29 mouse cellular contexts compared by ENCODE assay signal in the genomic region with DNA sequence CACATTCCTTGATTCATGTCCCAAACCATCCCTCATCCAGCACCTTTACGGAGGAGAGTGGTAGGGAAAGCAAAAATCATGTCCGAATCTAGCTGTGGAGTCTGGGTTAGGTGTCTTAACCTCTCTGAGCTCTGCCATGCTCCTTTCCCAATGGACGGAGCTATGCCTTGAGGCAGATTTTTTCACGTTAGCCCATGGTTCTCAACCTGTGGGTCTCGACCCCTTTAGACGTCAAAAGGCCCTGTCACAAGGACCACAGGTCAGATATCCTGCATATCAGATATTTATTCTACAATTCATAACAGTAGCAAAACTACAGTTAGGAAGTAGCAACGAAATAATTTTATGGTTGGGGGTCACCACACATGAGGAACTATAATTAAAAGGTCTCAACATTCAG.
"Had no signal": no experiment of that assay in that cellular context is flagged by ENCODE, and none has a peak within 500 bp of the region (broad histone marks: within the 10 kb centered on the region; RNA-seq: fewer than 3 reads in every experiment).

No protein-coding gene starts in this region.

- H3K9ac ChIP-seq: limb, embryonic 12.5 days; limb, embryonic 13.5 days; limb, embryonic 15.5 days; liver, embryonic 12.5 days; liver, embryonic 13.5 days; liver, embryonic 14.5 days; liver, embryonic 15.5 days; liver, postnatal 0 days; lung, embryonic 14.5 days; lung, embryonic 15.5 days; midbrain, embryonic 12.5 days; midbrain, embryonic 13.5 days; midbrain, embryonic 15.5 days had no signal

- DNase-seq: left cerebral cortex, postnatal 4 days; liver; liver, embryonic 13.5 days; liver, postnatal 0 days; lung, adult 18-20 months; lung, adult 2 months; lung, embryonic 14.5 days; lung, postnatal 10 days; lung, postnatal 14 days; lung, postnatal 36 days; lung, postnatal 4 days; midbrain, embryonic 14.5 days had no signal

- H3K9me3 ChIP-seq: limb, embryonic 10.5 days; liver, embryonic 15.5 days; lung, embryonic 15.5 days; midbrain, embryonic 15.5 days had no signal

- H3K36me3 ChIP-seq: limb, embryonic 10.5 days; limb, embryonic 12.5 days; limb, embryonic 13.5 days; limb, embryonic 15.5 days; liver, embryonic 12.5 days; liver, embryonic 13.5 days; liver, embryonic 15.5 days; lung, embryonic 15.5 days; midbrain, embryonic 10.5 days; midbrain, embryonic 12.5 days; midbrain, embryonic 13.5 days; midbrain, embryonic 15.5 days had no signal

- H3K27me3 ChIP-seq: limb, embryonic 15.5 days; liver, embryonic 12.5 days; liver, embryonic 13.5 days; liver, embryonic 15.5 days had no signal

- H3K4me1 ChIP-seq: liver, embryonic 12.5 days; liver, embryonic 13.5 days; liver, embryonic 15.5 days; megakaryocyte, embryonic 14.5 days; midbrain, embryonic 12.5 days; midbrain, embryonic 13.5 days; midbrain, embryonic 15.5 days had no signal

- H3K4me2 ChIP-seq: limb, embryonic 12.5 days; limb, embryonic 13.5 days; limb, embryonic 15.5 days; liver, embryonic 11.5 days; liver, embryonic 12.5 days; liver, embryonic 13.5 days; liver, embryonic 15.5 days; lung, embryonic 14.5 days; lung, embryonic 15.5 days; midbrain, embryonic 11.5 days; midbrain, embryonic 12.5 days; midbrain, embryonic 13.5 days; midbrain, embryonic 15.5 days had no signal

- H3K27ac ChIP-seq: limb, embryonic 10.5 days; limb, embryonic 12.5 days; limb, embryonic 13.5 days; limb, embryonic 15.5 days; liver, embryonic 12.5 days; liver, embryonic 13.5 days; liver, embryonic 14.5 days; liver, embryonic 15.5 days; lung, embryonic 15.5 days; macrophage; midbrain, embryonic 10.5 days; midbrain, embryonic 12.5 days; midbrain, embryonic 13.5 days; midbrain, embryonic 15.5 days had no signal

- H3K4me3 ChIP-seq: limb, embryonic 10.5 days; limb, embryonic 12.5 days; limb, embryonic 13.5 days; limb, embryonic 15.5 days; liver, embryonic 12.5 days; liver, embryonic 13.5 days; liver, embryonic 15.5 days; lung, embryonic 15.5 days; megakaryocyte, embryonic 14.5 days; midbrain, embryonic 10.5 days; midbrain, embryonic 12.5 days; midbrain, embryonic 13.5 days; midbrain, embryonic 15.5 days; myocyte had no signal
